Mouse (Mus musculus) G1E (cell line): ENCODE results near the gene Kbtbd7.

Source experiments
- CTCF ChIP-seq: IDR thresholded peaks from 2 replicates; pipeline ENCODE4 v1.5.1; 2012; ENCODE audit warnings: low read depth, low read length, inconsistent platforms, mixed read lengths
- GATA1 ChIP-seq: IDR thresholded peaks from 2 replicates; pipeline ENCODE4 v1.6.1; 2012; ENCODE audit warnings: borderline replicate concordance, low read length, inconsistent platforms, mixed read lengths
- GATA2 ChIP-seq: IDR thresholded peaks from 2 replicates; pipeline ENCODE4 v1.6.1; 2012; ENCODE audit warnings: low read depth, low read length, inconsistent platforms, borderline replicate concordance
- TAL1 ChIP-seq: conservative IDR thresholded peaks from 2 replicates; pipeline ENCODE4 v1.6.1; 2012; ENCODE audit warnings: low read depth, low read length, inconsistent platforms, mixed read lengths

GRCm38 (mm10) chr14:79377041-79377440 is 49.3 kb upstream of the Kbtbd7 start:
- no peak for TF ChIP-seq CTCF
- TF ChIP-seq TAL1, result no peak
- no peak for TF ChIP-seq GATA2
- no peak for TF ChIP-seq GATA1
